Mouse (Mus musculus) liver, embryonic 14.5 days (tissue): ENCODE measurements around the gene Esrrg.

Experiments used
- CTCF ChIP-seq: IDR thresholded peaks from 2 replicates; pipeline ENCODE4 v1.5.1; 2016; ENCODE audit warnings: antibody characterized with exemption, low read depth, control low read depth
- EP300 ChIP-seq: IDR thresholded peaks from 2 replicates; pipeline ENCODE4 v1.6.1; 2016; ENCODE audit warnings: antibody characterized with exemption, low read depth

DNA sequence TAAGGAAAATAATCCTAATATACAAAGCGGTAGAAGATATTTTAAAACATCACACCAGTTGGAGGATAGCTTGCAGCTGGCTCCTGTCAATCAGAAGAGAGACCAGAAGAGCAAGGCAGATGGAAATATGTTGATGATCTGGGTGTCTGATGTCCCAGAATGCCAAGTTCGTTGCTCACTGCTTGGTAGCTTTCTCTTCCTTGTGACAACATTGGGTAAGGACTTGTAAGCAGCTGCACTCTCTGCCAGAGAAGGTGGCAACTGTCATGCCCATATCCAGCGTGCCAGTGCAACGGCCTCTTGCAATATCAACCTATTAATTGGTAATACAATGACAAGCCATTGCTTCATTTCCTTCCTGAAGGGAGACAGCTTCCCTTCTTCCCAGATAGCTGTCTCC is 296.1 kb downstream of the Esrrg start:
- TF ChIP-seq CTCF (no peak), EP300 (no peak)
